Mouse (Mus musculus) cerebellum, postnatal 10 days (tissue): ENCODE data around the gene Rslcan18.
A peak's percentile ranks its signal among the peaks of the same experiment; 100 is the strongest.
"Not testable (repeated sequence)": the region's sequence is repeated elsewhere in the genome, so short reads cannot be mapped to it uniquely, and the experiment has no call there.

Experiments used
- DNase-seq, 2 experiments: peaks; one replicate each; pipeline ENCODE4 v3.0.0; 2021; ENCODE audit warnings: mixed read lengths in 2 of 2

The Rslcan18 gene

DNA sequence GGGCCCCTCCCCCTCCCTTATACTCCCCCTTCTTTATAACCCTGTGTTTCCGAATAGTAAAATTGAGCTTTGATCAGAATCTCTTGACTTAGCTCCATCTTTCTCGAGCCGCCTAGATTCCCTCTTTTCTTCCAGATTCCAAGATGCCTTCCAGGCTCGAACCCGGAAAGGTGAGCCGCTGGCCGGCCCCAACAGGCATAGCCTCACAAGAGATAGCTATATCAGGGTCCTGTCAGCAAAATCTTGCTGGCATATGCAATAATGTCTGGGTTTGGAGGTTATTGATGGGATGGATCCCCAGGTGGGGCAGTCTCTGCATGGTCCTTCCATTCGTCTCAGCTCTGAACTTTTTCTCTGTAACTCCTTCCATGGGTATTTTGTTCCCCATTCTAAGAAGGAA is at the start of gene Rslcan18:
TSS of gene Rslcan18 (minus strand) at position 101 of the 400 bp plus-strand sequence.
- not testable (repeated sequence) for DNase-seq

DNA sequence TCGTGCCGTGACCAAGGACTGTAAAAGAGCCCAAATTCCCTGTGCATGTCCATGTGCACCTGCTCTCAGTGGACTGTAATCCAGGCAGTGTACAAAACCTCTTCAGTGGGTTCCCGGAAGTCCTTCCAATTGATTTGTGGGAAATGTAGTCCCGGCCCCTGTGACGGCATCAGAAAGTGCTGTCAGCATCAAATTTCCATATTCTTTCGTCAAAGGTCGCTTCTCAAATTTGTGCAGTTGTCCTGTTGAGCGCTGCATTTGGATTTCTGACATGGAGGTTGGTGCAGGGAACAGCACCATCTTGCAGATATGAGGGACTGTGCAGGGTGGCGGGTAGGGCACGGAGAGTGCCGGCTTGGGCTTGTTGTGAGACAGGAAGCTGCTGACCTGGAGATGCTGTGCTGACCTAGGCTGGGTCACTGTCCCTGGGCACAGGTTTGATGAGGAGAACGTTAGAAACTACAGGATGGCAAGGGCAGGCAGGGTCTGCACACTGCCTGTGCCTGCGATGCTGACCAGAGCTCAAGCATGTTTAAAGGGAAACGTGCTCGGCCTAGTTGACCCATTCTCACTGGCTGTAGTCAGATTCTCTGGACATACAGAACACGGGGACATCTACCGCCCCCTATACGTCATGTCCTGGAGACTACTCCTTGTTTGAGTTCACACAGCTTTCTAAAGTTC is 12.1 kb upstream of the Rslcan18 start:
- DNase-seq, result peak; percentile 88 to 90

- DNase-seq, result peak; percentile 6 to 16
Observed at GRCm38 (mm10) chr13:67127507-67127906, 11.4 kb upstream of the Rslcan18 start.

GRCm38 (mm10) chr13:67124460-67124859 is 8.4 kb upstream of the Rslcan18 start:
- no peak for DNase-seq

GRCm38 (mm10) chr13:67121360-67121759 is 5.3 kb upstream of the Rslcan18 start, which contains the start of gene Zfp759:
TSS of gene Zfp759 (plus strand) at chr13:67121660.
- DNase-seq, result not testable (repeated sequence)

GRCm38 (mm10) chr13:67113287-67113686 is 2.8 kb downstream of the Rslcan18 start:
- no peak for DNase-seq

GRCm38 (mm10) chr13:67112096-67112495 is 4.0 kb downstream of the Rslcan18 start:
- DNase-seq, result peak in 1 of 2 experiments; percentile 4

GRCm38 (mm10) chr13:67108821-67109206 is 7.2 kb downstream of the Rslcan18 start:
- no peak for DNase-seq

GRCm38 (mm10) chr13:67108194-67108820 is 7.8 kb downstream of the Rslcan18 start, which contains the start of gene Gm28557:
TSS of gene Gm28557 (minus strand) at chr13:67108604.
- peak; percentile 94 to 96 for DNase-seq

GRCm38 (mm10) chr13:67107681-67108080 is 8.4 kb downstream of the Rslcan18 start:
- DNase-seq, result no peak

DNA sequence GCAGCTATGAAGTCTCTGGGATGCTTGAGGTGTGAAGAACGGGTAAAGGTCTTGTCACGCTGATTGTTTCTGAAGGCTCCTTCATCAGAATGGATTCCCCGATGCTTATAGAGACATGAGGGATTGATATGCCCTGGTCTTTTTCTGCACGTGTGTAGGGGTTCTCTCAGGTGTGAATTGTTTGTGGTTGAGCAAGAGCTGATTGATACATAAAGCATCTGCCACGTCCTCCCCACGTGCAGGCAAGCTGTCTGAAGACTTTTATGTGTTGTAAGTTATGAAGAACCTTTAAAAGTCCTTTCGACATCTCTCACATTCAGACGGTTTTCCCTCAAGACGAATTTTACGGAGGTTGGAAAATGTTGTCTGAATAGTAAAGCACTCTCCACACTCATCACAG is 18.2 kb downstream of the Rslcan18 start, which contains the start of gene Zfp708:
TSS of gene Zfp708 (minus strand) at position 101 of the 400 bp plus-strand sequence.
- no peak for DNase-seq

DNA sequence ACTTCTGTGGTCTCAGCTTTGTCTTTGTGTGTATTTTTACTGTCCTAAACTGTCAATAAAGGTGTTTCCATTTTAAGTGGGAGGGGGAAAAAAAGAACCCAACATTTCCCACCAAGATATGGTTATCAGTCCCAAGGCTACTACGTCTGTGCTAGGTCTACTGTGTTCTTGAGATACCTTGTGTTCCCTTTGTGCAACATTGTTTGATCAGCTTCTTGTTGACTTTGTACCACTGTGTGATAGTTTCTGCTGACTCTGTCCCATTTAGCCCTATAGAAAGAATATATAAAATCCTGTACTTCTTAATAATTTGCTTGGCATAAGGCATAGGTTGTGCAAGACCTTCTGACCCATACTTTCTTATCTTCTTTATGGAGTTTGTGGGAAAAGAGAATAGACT is 25.9 kb downstream of the Rslcan18 start:
- no peak for DNase-seq

DNA sequence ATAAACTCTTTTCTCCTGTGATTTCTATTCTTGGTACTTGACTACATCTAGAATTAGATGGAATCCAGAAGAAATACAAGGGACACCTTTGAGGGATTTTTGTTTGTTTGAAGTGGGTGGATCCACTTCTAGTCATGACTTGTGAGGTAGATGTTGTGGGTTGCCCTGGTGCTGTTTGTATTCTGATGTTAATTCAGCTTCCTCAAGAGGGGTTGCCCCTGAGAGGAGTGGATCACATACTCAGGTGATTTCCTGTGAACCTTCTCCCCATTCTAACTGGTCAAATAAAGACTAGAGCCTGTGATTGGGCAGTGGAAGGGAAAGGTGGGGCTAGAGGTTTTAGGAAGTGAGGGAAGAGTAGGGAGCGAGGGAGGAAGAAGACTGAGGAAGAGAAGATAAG is 34.1 kb downstream of the Rslcan18 start:
- no peak for DNase-seq

DNA sequence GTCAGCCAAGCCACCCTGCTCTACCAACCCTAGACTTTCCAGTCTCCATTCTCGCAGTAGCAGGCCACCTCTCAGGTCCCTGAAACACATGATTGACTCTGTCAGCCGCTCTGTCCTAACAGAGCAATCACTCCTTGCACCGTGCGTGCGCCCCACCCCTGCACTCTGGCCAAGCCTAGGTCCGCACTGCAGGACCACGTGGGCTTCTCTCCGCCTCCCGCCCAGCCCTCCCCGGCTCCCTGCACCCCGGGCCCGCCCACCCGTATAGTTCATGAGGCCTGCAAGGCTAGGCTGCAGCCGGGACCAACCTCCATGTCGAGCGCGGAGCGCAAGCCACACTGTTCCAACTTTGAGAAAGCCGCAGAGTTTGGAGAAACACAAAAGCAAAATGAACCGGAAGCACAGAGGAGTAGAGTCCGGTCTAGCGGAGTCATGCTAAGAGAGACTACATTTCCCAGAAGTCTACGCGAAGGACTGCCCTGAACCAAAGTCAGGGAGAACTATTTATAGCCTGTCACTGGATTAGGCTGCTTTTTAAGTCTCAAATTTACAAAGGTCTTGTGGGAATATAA is 34.8 kb downstream of the Rslcan18 start:
- peak; percentile 73 to 78 for DNase-seq

- no peak for DNase-seq
Observed at GRCm38 (mm10) chr13:67077244-67077643, 38.8 kb downstream of the Rslcan18 start.

DNA sequence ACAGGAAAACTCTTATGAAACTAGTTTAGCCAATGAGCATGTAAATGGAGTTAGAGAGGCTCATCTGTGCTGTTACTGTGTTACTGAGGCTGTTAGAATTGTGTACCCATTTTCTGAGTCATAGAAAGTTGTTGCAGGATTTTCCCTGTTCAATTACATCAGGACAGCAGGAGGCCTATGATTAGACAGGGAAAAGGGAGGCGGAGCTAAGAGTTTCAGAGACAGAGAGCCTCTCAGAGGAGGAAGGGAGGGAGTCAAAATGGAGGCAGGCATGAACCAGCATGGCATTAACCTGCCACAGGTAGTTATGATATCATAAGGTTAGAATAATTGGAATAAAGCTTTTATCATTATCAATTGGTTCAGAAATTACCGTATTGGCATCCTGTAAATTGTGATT is 43.3 kb downstream of the Rslcan18 start:
- DNase-seq, result no peak

DNA sequence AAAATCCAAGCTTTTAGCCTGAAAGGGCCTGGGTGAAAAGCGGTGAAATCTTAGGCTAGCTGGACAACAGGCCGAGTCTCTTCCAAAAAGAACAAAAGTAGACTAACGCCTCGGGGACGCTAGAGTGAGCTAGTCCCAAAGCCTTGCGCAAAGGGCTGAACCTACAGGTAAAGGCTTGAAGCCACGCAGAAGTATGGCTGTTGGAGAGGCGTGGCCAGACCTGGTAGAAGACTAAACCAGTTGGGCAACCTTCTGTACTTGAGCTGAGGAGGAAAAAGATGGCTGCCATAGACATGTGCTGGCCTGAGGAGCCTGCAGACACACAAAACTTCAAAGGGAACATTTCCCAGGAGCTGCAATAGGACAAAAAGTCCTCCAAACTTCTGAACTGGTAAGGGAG is 50.7 kb downstream of the Rslcan18 start:
- DNase-seq, result no peak

- DNase-seq, result peak; percentile 11 to 24
Observed at GRCm38 (mm10) chr13:67062427-67062826, 53.6 kb downstream of the Rslcan18 start.

- peak; percentile 95 for DNase-seq
Observed at GRCm38 (mm10) chr13:67060786-67061358, 55.2 kb downstream of the Rslcan18 start, which contains the start of gene Zfp712. TSS of gene Zfp712 (minus strand) at chr13:67061170.

DNA sequence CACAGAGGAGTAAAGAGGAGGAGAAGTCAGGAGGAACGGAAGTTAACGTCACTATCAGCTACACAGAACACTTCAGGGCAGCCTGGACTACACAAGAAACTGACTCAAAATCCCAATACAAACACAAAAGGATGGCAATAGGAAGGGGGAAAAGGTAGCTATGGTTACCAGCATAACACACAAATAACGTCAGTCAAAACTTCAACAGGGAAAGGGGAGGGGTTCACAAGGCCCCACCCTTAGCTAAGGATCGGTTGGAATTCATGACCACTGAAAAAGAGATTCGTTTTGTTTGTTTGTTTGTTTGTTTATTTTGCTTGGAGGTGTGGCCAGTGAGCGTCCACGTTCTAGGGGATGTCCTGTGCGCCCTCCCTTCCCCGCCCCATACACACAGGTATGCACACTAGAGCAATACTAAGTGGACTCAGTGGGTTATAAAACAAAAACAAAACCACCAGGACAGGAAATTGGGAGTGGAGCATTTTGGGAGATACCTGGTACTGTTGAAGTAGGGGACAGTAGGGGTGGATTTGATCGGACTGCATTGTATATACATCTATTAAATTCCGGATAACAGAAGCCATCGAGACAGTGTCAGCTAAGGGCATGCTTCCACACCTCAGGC is 55.8 kb downstream of the Rslcan18 start:
- peak in 1 of 2 experiments; percentile 8 for DNase-seq
